Mouse (Mus musculus) ES-CJ7 (cell line): ENCODE measurements around the gene Gm15293.
"Not testable (repeated sequence)": the region's sequence is repeated elsewhere in the genome, so short reads cannot be mapped to it uniquely, and the experiment has no call there.

Source experiments
- DNase-seq: peaks from one replicate; pipeline ENCODE4 v3.0.0; 2011; ENCODE audit warnings: low read depth, low spot score

Gm15293 gene

DNA sequence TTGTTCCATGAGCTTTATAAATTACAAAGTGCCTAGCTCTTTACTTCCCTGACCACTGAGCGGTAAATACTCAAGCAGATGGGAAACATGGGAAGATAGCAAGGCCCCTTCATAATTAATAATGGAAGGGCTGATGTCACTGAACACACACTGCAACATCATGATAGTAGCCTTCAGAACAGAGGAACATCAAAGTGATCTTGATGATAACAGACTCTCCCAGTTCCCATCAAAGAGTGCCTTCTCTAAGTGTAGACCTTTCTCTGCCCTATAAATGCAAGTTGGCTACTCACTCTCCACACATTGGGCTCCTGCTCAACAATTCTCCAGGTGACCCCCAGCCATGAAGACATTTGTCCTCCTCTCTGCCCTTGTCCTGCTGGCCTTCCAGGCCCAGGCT is at the start of gene Gm15293:
Gene Gm15293 (plus strand): TSS at position 301 of the 400 bp plus-strand sequence.
- DNase-seq, result not testable (repeated sequence)

DNA sequence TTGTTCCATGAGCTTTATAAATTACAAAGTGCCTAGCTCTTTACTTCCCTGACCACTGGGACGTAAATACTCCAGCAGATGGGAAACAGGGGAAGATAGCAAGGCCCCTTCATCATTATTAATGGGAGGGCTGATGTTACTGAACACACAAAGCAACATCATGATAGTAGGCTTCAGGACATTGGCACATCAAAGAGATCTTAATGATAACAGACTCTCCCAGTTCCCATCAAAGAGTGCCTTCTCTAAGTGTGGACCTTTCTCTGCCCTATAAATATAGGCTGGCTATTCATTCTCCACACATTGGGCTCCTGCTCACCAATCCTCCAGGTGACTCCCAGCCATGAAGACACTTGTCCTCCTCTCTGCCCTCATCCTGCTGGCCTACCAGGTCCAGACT is 39.4 kb upstream of the Gm15293 start, which contains the start of gene Defa22:
Gene Defa22 (plus strand): TSS at position 301 of the 400 bp plus-strand sequence.
- not testable (repeated sequence) for DNase-seq

DNA sequence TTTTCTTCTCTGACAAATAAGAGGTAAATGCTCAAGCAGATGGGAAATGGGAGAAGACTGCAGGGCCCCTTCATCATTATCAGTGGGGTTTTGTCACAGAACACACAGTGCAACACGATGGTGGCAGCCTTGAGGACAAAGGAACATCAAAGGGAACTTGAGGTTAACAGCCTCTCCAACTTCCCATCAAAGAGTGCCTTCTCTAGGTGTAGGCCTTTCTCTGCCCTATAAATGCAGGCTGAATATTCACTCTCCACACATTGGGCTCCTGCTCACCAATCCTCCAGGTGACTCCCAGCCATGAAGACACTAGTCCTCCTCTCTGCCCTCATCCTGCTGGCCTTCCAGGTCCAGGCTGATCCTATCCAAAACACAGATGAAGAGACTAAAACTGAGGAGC is 10.0 kb upstream of the Gm15293 start, which contains the start of gene Defa31:
Gene Defa31 (plus strand): TSS at position 301 of the 400 bp plus-strand sequence.
- DNase-seq, result not testable (repeated sequence)
